Mouse (Mus musculus) forebrain, embryonic 11.5 days (tissue): ENCODE data around the gene Tspan9. TPM values are rescaled to one million over a fixed set of nuclear protein-coding genes. Genes with fewer than 3 reads are reported as not detected.

Experiments
- ATAC-seq: fragments of 200-750 bp; cut with Nextera tagmentation; replicated peaks from 2 replicates; pipeline ENCODE4 v1.8.0; 2017; ENCODE audit warnings: moderate TSS enrichment; ENCODE audit not compliant: low FRiP score
- DNase-seq: peaks from one replicate; pipeline ENCODE4 v3.0.0-alpha.2; 2017; ENCODE audit warnings: low spot score
- H3K27ac ChIP-seq: fragments of 300-500 bp; sonication (generic); 2 replicates; pipeline ENCODE4 v1.5.1; 2014; ENCODE audit warnings: low read depth, low read length
- H3K27me3 ChIP-seq: fragments of 300-500 bp; sonication (generic); 2 replicates; pipeline ENCODE4 v1.6.1; 2014; ENCODE audit warnings: mild to moderate bottlenecking, low read length, mixed read lengths; ENCODE audit not compliant: control insufficient read depth, insufficient read depth
- H3K36me3 ChIP-seq: fragments of 300-500 bp; sonication (generic); 2 replicates; pipeline ENCODE4 v1.6.1; 2014; ENCODE audit warnings: mild to moderate bottlenecking, low read length, moderate library complexity, mixed read lengths; ENCODE audit not compliant: control insufficient read depth, insufficient read depth
- H3K4me1 ChIP-seq: fragments of 300-500 bp; sonication (generic); replicated peaks from 2 replicates; pipeline ENCODE4 v1.6.1; 2014; ENCODE audit warnings: low read length, mixed read lengths; ENCODE audit not compliant: control insufficient read depth, insufficient read depth
- H3K4me2 ChIP-seq: fragments of 300-500 bp; sonication (generic); 2 replicates; pipeline ENCODE4 v1.6.1; 2014; ENCODE audit warnings: low read depth, mild to moderate bottlenecking, low read length, moderate library complexity, mixed read lengths; ENCODE audit not compliant: severe bottlenecking
- H3K4me3 ChIP-seq: fragments of 300-500 bp; sonication (generic); 2 replicates; pipeline ENCODE4 v1.5.1; 2014; ENCODE audit warnings: low read depth, low read length
- H3K9ac ChIP-seq: fragments of 300-500 bp; sonication (generic); 2 replicates; pipeline ENCODE4 v1.6.1; 2014; ENCODE audit warnings: low read length
- H3K9me3 ChIP-seq: fragments of 300-500 bp; sonication (generic); 2 replicates; pipeline ENCODE4 v1.6.1; 2016; ENCODE audit warnings: low read length, mixed read lengths; ENCODE audit not compliant: control insufficient read depth
- WGBS: fragments of 180-500 bp; shearing (Covaris S2); extraction: QIAGEN DNeasy Blood & Tissue Kit; methylation state at CpG from one replicate; pipeline ENCODE4 v1.1.7; 2014; 5-methylcytosine and 5-hydroxymethylcytosine counted together
- polyA plus RNA-seq: library from polyadenylated mRNA; unstranded; fragments of >200 nt; fragmentation: Nextera tagmentation; extraction: Ambion mirVana; gene quantifications from 2 replicates; pipeline ENCODE4 v1.2.1, GENCODE M21; 2014

Tspan9 gene
- 34.2 and 39.6 TPM in 2 replicates for polyA plus RNA-seq

DNA sequence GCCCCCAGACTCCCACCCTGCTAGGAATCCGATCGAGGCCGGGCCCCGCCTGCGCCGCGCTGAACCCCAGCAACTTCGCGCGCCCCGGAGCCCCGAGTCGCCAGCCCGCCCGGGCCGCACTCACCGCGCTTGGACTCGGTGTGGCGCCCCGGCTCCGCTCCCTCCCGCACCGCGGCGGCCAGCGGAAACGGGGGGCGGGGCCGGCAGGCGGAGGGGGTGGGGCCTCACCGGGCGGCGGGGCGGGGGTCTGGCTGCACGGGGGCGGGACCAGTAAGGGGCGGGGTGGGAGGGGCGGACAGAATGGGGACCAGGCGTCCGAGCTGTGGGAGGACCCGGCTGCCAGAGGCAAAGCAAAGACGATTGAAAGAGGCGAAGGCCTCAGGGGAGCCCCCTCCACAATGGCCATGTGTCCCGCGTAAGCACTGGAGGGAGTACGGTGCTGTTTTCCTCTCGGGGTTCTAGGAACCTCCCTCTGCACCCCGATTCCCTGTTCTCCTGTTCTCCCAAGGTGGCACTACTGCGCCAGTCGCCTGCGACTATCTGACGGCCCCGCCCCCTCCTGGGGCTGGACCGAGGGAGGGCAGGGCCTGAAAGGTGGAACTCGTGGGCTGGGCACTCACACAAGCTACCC lies at the start of gene Tspan9:
Gene Tspan9, minus strand, starts transcription at position 205 of the 631 bp plus-strand sequence.
- DNase-seq, result peak; percentile 91
- peak within 1 kb of the TSS; percentile 69 for H3K9ac ChIP-seq
- peak; percentile 88 for ATAC-seq
- H3K36me3 ChIP-seq, result no peaks in the 10 kb centered on the region
- no peaks in the 10 kb centered on the region for H3K9me3 ChIP-seq
- 1% methylated on average over 47 of the region's 56 CpGs for WGBS
- H3K4me3 ChIP-seq, result peak within 1 kb of the TSS; percentile 71
- H3K4me2 ChIP-seq, result peak within 1 kb of the TSS; percentile 62
- peaks cover 2% of the 10 kb centered on the region; the same call in 1 of the 2 replicates for H3K4me1 ChIP-seq
- no peak within 1 kb of the TSS for H3K27ac ChIP-seq
- H3K27me3 ChIP-seq, result no peaks in the 10 kb centered on the region; the same call in 1 of the 2 replicates

DNA sequence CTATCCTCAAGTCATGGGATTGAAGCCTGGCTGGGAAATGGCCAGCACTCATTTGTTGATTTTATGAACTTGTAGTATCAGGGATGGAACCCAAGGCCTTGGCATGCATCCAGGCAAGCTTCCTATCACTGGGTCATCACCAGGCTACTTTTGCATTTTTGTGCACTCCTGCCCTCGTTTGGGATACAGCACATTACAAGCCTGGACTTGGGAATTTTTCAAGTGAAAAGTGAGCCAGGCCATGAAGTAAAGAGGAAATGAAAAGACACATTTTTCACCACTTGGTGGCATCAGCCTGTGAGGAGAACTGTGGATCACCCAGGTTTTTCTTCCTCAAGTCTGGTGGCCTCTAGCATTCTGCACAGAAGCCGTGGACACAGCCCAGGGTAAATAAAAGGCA lies 40.1 kb upstream of the Tspan9 start:
- no peaks in the 10 kb centered on the region for H3K9me3 ChIP-seq
- no peak overlapping the region for H3K9ac ChIP-seq
- 60% methylated on average over 2 of the region's 2 CpGs for WGBS
- ATAC-seq (no peak), DNase-seq (no peak)
- H3K27me3 ChIP-seq, result no peaks in the 10 kb centered on the region
- H3K4me3 ChIP-seq, result no peak overlapping the region
- no peaks in the 10 kb centered on the region for H3K36me3 ChIP-seq
- no peak overlapping the region for H3K27ac ChIP-seq
- H3K4me1 ChIP-seq, result no peaks in the 10 kb centered on the region
- H3K4me2 ChIP-seq, result no peak overlapping the region

DNA sequence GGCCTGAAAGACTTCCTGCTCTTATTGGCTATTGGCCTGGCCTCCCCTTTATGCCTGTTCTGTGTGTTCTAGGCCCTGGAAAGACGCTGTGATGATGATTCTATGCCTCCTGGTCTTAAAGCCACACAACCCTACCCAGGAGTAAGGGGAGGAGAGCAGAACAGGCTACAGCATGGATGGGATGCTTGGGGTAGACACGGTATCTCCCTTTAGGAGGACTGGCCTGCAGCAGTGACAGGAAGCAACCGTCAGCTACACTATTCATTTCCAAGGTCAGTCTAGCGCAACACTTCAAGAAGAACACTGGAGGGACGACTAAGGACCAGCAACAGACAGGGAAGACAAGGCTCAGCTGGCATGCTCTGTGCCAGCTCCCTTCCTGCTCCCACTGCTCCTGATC lies 37.8 kb upstream of the Tspan9 start:
- ATAC-seq, result no peak
- H3K4me3 ChIP-seq, result no peak overlapping the region
- H3K4me2 ChIP-seq, result no peak overlapping the region
- no peaks in the 10 kb centered on the region for H3K27me3 ChIP-seq
- H3K27ac ChIP-seq, result no peak overlapping the region
- H3K9me3 ChIP-seq, result no peaks in the 10 kb centered on the region
- H3K36me3 ChIP-seq, result no peaks in the 10 kb centered on the region
- no peaks in the 10 kb centered on the region for H3K4me1 ChIP-seq
- WGBS, result 76% methylated on average over 5 of the region's 5 CpGs
- no peak for DNase-seq
- no peak overlapping the region for H3K9ac ChIP-seq

DNA sequence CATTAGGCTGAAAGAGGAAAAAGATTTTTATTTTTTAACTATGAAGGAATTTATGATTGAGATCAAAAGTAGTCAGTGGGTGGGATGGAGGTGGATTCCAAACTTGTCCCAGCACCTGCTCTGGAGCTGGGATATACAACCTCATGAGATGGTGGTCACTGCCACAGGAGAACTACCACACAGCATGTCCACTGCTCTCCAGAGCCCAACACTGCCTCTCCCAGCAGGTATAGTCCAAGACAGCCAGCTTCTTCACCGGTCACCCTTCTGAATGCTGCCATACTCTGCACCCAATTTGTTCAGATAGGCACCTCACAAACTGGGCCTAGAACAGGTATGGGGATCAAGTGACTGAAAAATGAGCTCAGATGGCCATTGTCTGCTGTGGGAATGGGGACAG lies 36.3 kb upstream of the Tspan9 start:
- no peaks in the 10 kb centered on the region for H3K36me3 ChIP-seq
- no peaks in the 10 kb centered on the region for H3K9me3 ChIP-seq
- H3K4me1 ChIP-seq, result no peaks in the 10 kb centered on the region
- no peak overlapping the region for H3K9ac ChIP-seq
- ATAC-seq (no peak), DNase-seq (no peak)
- H3K4me2 ChIP-seq, result no peak overlapping the region
- H3K27ac ChIP-seq, result no peak overlapping the region
- H3K27me3 ChIP-seq, result no peaks in the 10 kb centered on the region
- WGBS, result 100% methylated on average over 1 of the region's 1 CpGs
- no peak overlapping the region for H3K4me3 ChIP-seq

GRCm38 (mm10) chr6:128179247-128179646 lies 35.9 kb upstream of the Tspan9 start:
- Histone ChIP-seq H3K27ac (no peak overlapping the region), H3K4me3 (no peak overlapping the region), H3K9me3 (no peaks in the 10 kb centered on the region), H3K36me3 (no peaks in the 10 kb centered on the region), H3K27me3 (no peaks in the 10 kb centered on the region), H3K4me2 (no peak overlapping the region), H3K9ac (no peak overlapping the region), H3K4me1 (no peaks in the 10 kb centered on the region)
- WGBS, result 64% methylated on average over 5 of the region's 5 CpGs
- DNase-seq (no peak), ATAC-seq (no peak)

DNA sequence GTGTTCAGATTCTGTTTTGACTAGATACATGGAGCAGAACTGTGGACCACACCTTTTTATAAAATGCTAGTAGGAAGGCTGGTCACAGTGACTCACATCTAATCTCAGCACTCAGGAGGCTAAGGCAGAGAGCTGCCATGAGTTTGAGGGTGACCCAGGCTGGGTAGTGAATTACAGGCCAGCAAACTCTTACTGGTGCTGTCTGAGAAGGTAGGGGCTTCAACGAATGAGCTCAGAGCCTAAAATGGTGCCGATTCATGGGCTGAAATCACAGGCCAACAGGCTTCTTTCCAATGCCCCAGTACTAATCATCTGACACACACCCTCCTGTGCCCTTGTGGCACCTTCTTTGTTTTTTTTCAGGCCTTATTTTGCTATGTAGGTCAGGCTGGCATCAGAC lies 35.3 kb upstream of the Tspan9 start:
- Histone ChIP-seq H3K27me3 (no peaks in the 10 kb centered on the region), H3K9ac (no peak overlapping the region), H3K4me1 (no peaks in the 10 kb centered on the region), H3K36me3 (no peaks in the 10 kb centered on the region), H3K9me3 (no peaks in the 10 kb centered on the region), H3K4me2 (no peak overlapping the region), H3K27ac (no peak overlapping the region), H3K4me3 (no peak overlapping the region)
- WGBS, result 86% methylated on average over 2 of the region's 2 CpGs
- ATAC-seq (no peak), DNase-seq (no peak)

DNA sequence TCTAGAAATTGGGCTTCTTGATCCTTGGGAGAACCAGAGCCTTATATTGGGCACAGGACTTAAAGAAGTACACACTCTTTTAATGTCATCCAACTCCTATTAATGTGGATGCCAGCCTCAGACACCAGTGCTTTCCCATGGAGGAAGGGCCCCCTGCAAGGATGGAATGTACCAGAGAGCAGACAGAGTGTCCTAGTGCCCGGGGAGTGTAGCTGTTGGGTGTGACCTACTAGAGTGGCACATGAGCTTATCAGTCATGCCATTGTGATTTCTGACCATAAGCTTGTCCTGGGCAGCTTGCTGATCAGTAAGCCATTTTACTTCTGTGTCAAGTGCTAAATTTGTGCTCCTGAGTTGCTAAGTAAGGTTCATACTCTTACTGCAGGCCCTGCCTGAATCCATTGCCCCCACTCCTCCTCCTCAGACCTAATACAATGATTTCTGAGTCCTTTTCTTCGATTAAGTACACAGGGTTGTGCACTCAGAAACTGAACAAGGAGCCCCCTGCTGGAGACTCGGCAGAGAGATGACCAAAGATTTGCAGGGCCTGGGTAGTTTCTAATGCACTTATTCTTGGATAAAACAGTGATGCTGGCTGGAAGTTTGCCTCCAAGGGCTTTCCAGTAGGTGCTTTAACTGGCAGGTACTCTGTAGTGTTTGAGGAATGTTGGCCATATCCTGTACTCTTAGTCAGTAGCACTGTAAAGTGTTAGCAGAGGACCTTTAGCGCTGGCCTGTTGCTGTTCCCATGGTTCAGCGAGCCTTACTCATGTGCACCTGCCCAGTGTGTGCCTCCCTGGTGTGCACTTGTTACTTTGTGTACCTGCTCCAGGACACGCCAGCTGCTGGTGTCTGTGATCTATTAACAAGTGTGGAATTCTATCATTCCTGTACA lies 25.6 kb upstream of the Tspan9 start:
- Histone ChIP-seq H3K27ac (no peak overlapping the region), H3K4me3 (no peak overlapping the region), H3K36me3 (no peaks in the 10 kb centered on the region), H3K9me3 (no peaks in the 10 kb centered on the region), H3K27me3 (no peaks in the 10 kb centered on the region), H3K4me2 (no peak overlapping the region), H3K9ac (no peak overlapping the region), H3K4me1 (no peaks in the 10 kb centered on the region)
- DNase-seq, result no peak
- ATAC-seq, result no peak
- WGBS, result 58% methylated on average over 6 of the region's 6 CpGs

DNA sequence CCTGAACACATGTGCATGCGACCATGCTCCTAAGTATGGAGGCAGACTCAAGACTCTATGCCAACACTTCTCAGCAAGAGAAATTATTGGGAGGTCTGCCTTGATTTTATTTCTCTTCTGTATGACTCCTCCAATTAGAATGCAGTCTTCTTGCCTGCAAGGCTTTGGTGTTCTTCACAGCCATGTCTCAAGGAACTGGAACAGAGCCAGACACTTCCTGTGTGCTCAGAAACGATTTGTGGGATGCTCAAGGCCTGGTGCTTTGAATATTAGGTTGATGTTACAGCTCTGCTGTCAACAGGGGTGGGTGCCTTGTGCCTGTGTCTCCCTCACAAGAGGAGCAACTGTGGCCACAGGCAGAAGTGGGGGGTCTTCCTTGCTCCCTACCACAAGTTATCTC lies 22.2 kb upstream of the Tspan9 start:
- H3K4me2 ChIP-seq, result no peak overlapping the region
- DNase-seq, result no peak
- ATAC-seq, result no peak
- H3K4me3 ChIP-seq, result no peak overlapping the region
- no peaks in the 10 kb centered on the region for H3K9me3 ChIP-seq
- no peak overlapping the region for H3K9ac ChIP-seq
- H3K27ac ChIP-seq, result no peak overlapping the region
- no peaks in the 10 kb centered on the region for H3K36me3 ChIP-seq
- H3K27me3 ChIP-seq, result no peaks in the 10 kb centered on the region
- WGBS, result 84% methylated on average over 2 of the region's 2 CpGs
- H3K4me1 ChIP-seq, result no peaks in the 10 kb centered on the region
